Mouse (Mus musculus): ENCODE results near the gene Anpep. TPM values are rescaled to one million over a fixed set of nuclear protein-coding genes. Genes with fewer than 3 reads are reported as not detected.

The Anpep gene
- polyA plus RNA-seq, 2 experiments = 26.6 to 39.8 TPM

DNA sequence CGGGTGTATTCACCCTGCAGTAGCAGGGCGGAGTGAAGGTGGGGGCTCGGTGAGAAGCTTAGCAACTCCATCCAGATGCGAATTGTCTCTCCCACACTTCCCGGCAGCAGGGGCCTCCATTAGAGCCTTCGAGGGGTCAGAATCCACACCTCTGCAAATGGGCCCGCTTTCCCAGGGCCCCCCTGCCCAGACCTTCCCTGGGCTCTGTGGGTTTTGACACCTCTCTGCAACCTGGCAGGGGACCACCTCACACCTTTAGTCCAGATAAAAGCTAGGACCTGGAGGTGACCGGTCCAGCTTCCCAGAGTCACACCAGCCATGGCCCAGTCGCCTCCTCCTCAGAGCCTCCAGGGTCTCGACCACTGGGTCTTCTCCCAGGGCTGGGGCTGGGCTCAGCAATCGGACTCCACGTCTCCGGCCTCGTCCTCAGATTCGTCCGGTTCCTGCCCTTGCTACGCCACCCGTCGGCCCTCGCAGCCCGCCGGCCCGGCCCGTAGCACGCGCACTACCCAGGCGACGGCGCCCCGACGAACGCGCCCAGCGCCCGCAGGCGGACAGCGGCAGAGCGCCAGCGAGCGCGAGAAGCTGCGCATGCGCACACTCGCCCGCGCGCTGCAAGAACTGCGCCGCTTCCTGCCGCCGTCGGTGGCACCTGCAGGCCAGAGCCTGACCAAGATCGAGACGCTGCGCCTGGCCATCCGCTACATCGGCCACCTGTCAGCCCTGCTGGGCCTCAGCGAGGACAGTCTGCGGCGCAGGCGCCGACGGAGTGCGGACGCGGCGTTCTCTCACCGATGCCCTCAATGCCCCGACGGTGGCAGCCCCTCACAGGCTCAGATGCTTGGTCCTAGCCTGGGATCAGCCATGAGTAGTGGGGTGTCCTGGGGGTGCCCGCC lies 50.0 kb downstream of the Anpep start, which contains the start of gene Mesp2:
Gene Mesp2, plus strand, starts transcription at position 117 of the 896 bp plus-strand sequence.
- Histone ChIP-seq H3K4me3 (replicated peaks; ENCODE audit: low read length) (peak within 1 kb of the TSS; percentile 39), H3K27ac (replicated peaks; ENCODE audit: low read depth, low read length) (no peak within 1 kb of the TSS), H3K4me1 (ENCODE audit: control insufficient read depth, insufficient read depth, low read length) (0 out of 2 replicates have a peak, but pooled peaks cover 4% of the 10 kb centered on the region), H3K27me3 (ENCODE audit: control insufficient read depth, insufficient read depth, low read length) (peaks cover 16% of the 10 kb centered on the region), H3K9me3 (ENCODE audit: control insufficient read depth, low read length) (no peaks in the 10 kb centered on the region), H3K9ac (ENCODE audit: low read depth, low read length, severe bottlenecking) (peak within 1 kb of the TSS; percentile 50), H3K36me3 (ENCODE audit: control insufficient read depth, insufficient read depth, low read length) (no peaks in the 10 kb centered on the region), H3K4me2 (replicated peaks; ENCODE audit: low read depth, low read length, severe bottlenecking) (peak within 1 kb of the TSS; percentile 71)
- WGBS = 17% methylated on average over 38 of the region's 71 CpGs
- TF ChIP-seq POLR2A (IDR thresholded peaks at IDR 0.05; ENCODE audit: borderline replicate concordance, extremely low read depth, insufficient read depth, insufficient read length) = no peak
- ATAC-seq (ENCODE audit: low FRiP score, low read depth) (peak; percentile 55), DNase-seq (ENCODE audit: low spot score) (peak; percentile 65)

DNA sequence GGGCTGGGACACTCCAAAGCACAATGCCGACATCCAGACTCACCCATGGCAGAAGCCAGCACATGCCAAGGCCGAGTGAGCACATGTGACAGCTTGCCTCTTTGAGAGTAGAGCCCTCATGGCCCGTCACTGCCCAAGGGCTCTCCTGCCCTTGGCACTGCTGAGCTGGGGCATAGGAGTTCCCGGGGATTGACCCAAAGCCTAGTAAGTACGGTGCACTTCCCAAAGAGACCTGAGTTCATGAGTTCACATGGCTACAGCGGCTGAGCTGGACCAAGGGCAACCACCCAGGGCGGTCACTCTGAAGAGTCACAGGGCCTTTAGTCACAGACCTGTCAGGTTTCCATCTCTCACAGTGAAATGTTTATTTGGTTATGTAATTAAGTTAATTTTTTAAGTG lies 52.3 kb downstream of the Anpep start:
- WGBS = 84% methylated on average over 7 of the region's 7 CpGs
- no peaks in the 10 kb centered on the region for H3K9me3 ChIP-seq (ENCODE audit: control insufficient read depth, low read length)

GRCm38 (mm10) chr7:79803887-79804286 lies 57.0 kb downstream of the Anpep start:
- Histone ChIP-seq H3K36me3 (ENCODE audit: control insufficient read depth, insufficient read depth, low read length) (no peaks in the 10 kb centered on the region), H3K4me3 (replicated peaks; ENCODE audit: low read length) (no peak overlapping the region), H3K9me3 (ENCODE audit: control insufficient read depth, low read length) (no peaks in the 10 kb centered on the region), H3K9ac (ENCODE audit: low read depth, low read length, severe bottlenecking) (no peak overlapping the region), H3K27ac (replicated peaks; ENCODE audit: low read depth, low read length) (no peak overlapping the region), H3K4me1 (ENCODE audit: control insufficient read depth, insufficient read depth, low read length) (no peaks in the 10 kb centered on the region), H3K4me2 (replicated peaks; ENCODE audit: low read depth, low read length, severe bottlenecking) (no peak overlapping the region), H3K27me3 (ENCODE audit: control insufficient read depth, insufficient read depth, low read length) (no peaks in the 10 kb centered on the region)
- TF ChIP-seq POLR2A (IDR thresholded peaks at IDR 0.05; ENCODE audit: borderline replicate concordance, extremely low read depth, insufficient read depth, insufficient read length) = no peak
- WGBS = 51% methylated on average over 2 of the region's 2 CpGs
- ATAC-seq (ENCODE audit: low FRiP score, low read depth) (no peak), DNase-seq (ENCODE audit: low spot score) (no peak)

More for the DNA sequence above, 52.3 kb downstream of the Anpep start:
- H3K9ac ChIP-seq (ENCODE audit: low read depth, low read length, severe bottlenecking) = no peak overlapping the region
- H3K27ac ChIP-seq (replicated peaks; ENCODE audit: low read depth, low read length) = no peak overlapping the region
- H3K4me1 ChIP-seq (ENCODE audit: control insufficient read depth, insufficient read depth, low read length) = 0 out of 2 replicates have a peak, but pooled peaks cover 4% of the 10 kb centered on the region
- DNase-seq (ENCODE audit: low spot score) (no peak), ATAC-seq (ENCODE audit: low FRiP score, low read depth) (no peak)
- H3K27me3 ChIP-seq (ENCODE audit: control insufficient read depth, insufficient read depth, low read length) = peaks cover 16% of the 10 kb centered on the region
- no peak overlapping the region for H3K4me3 ChIP-seq (replicated peaks; ENCODE audit: low read length)
- TF ChIP-seq POLR2A (IDR thresholded peaks at IDR 0.05; ENCODE audit: borderline replicate concordance, extremely low read depth, insufficient read depth, insufficient read length) = no peak
- H3K36me3 ChIP-seq (ENCODE audit: control insufficient read depth, insufficient read depth, low read length) = no peaks in the 10 kb centered on the region
- H3K4me2 ChIP-seq (replicated peaks; ENCODE audit: low read depth, low read length, severe bottlenecking) = no peak overlapping the region

GRCm38 (mm10) chr7:79802037-79802436 lies 58.8 kb downstream of the Anpep start:
- no peaks in the 10 kb centered on the region for H3K4me1 ChIP-seq (ENCODE audit: control insufficient read depth, insufficient read depth, low read length)
- H3K4me2 ChIP-seq (replicated peaks; ENCODE audit: low read depth, low read length, severe bottlenecking) = no peak overlapping the region
- 44% methylated on average over 5 of the region's 5 CpGs for whole genome bisulfite sequencing
- DNase-seq (ENCODE audit: low spot score) (no peak), ATAC-seq (ENCODE audit: low FRiP score, low read depth) (no peak)
- no peaks in the 10 kb centered on the region for H3K9me3 ChIP-seq (ENCODE audit: control insufficient read depth, low read length)
- H3K36me3 ChIP-seq (ENCODE audit: control insufficient read depth, insufficient read depth, low read length) = no peaks in the 10 kb centered on the region
- TF ChIP-seq POLR2A (IDR thresholded peaks at IDR 0.05; ENCODE audit: borderline replicate concordance, extremely low read depth, insufficient read depth, insufficient read length) = no peak
- H3K27me3 ChIP-seq (ENCODE audit: control insufficient read depth, insufficient read depth, low read length) = no peaks in the 10 kb centered on the region
- no peak overlapping the region for H3K9ac ChIP-seq (ENCODE audit: low read depth, low read length, severe bottlenecking)
- H3K4me3 ChIP-seq (replicated peaks; ENCODE audit: low read length) = no peak overlapping the region
- H3K27ac ChIP-seq (replicated peaks; ENCODE audit: low read depth, low read length) = no peak overlapping the region

- H3K27ac ChIP-seq (replicated peaks; ENCODE audit: low read depth, low read length) = no peak overlapping the region
- H3K4me1 ChIP-seq (ENCODE audit: control insufficient read depth, insufficient read depth, low read length) = no peaks in the 10 kb centered on the region
- no peaks in the 10 kb centered on the region for H3K27me3 ChIP-seq (ENCODE audit: control insufficient read depth, insufficient read depth, low read length)
- WGBS = 72% methylated on average over 11 of the region's 11 CpGs
- H3K9me3 ChIP-seq (ENCODE audit: control insufficient read depth, low read length) = no peaks in the 10 kb centered on the region
- H3K9ac ChIP-seq (ENCODE audit: low read depth, low read length, severe bottlenecking) = no peak overlapping the region
- no peak for DNase-seq (ENCODE audit: low spot score)
- no peaks in the 10 kb centered on the region for H3K36me3 ChIP-seq (ENCODE audit: control insufficient read depth, insufficient read depth, low read length)
- no peak overlapping the region for H3K4me2 ChIP-seq (replicated peaks; ENCODE audit: low read depth, low read length, severe bottlenecking)
- TF ChIP-seq POLR2A (IDR thresholded peaks at IDR 0.05; ENCODE audit: borderline replicate concordance, extremely low read depth, insufficient read depth, insufficient read length) = no peak
- no peak overlapping the region for H3K4me3 ChIP-seq (replicated peaks; ENCODE audit: low read length)
- ATAC-seq (ENCODE audit: low FRiP score, low read depth) = no peak
Observed at GRCm38 (mm10) chr7:79801391-79801790, 59.5 kb downstream of the Anpep start.
